Mouse (Mus musculus) megakaryocyte, embryonic 14.5 days (primary cell): ENCODE data around the gene Fntb.

Source experiments
- FLI1 ChIP-seq: IDR thresholded peaks from 2 replicates; pipeline ENCODE4 v1.6.1; 2012; ENCODE audit warnings: low read length, inconsistent platforms, mixed read lengths
- GATA1 ChIP-seq: IDR thresholded peaks from 3 replicates; pipeline ENCODE4 v1.6.1; 2012; ENCODE audit warnings: mixed read lengths, low read length, inconsistent platforms, borderline replicate concordance

DNA sequence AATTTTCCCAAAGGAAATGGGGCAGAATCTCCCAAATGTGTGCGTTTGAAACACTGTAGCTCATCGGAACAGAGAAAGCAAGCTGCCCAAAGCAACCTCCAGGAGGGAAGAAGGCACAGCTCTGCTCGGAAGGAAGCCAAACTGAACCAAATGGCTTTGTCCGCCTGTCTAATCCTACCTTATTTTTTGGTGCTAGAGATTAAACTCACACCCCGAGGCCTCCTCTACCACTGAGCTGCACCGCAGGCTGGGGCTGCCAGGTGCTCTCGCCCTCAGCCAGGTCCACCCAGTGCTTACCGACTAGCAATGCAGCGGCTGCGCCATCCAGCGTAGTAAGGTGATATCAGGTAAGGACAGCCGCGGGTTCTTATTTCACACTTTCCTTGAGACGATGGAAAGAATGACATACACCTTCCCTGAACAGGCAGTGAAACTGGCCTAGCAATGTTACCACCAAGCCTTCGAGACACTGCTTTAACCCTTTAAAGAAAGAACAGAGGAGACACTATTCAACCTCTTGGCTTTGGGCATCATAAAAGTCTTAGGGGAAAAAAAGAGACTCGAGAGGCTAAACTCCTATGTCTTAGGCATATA lies 14.4 kb upstream of the Fntb start:
- TF ChIP-seq GATA1: no peak
- no peak for TF ChIP-seq FLI1
